Mouse (Mus musculus) lung, postnatal 25 days (tissue): ENCODE results near the gene Zdhhc16.

ENCODE experiments used
- DNase-seq: peaks from one replicate; pipeline ENCODE4 v3.0.0; 2022; ENCODE audit warnings: low spot score

Zdhhc16 gene

DNA sequence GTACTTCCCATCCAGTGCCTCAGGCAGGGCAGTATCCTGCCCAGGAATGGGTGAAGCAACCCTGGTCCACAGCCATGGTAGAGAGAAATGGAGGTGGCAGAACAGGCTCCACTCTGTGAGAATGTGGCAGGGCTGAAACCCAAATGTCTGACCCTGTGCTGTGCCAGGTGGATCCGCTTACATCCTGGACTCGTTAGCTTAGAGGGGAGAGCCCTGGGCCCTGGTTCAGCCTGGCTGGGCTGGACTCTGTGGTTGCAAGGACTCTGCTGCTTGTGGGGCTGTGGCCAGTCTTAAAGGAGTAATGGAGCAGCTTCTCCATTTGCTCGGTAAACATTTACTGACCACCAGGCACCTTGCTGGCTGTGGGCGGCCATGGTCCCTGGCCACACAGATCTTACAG lies 53.9 kb downstream of the Zdhhc16 start:
- DNase-seq, result no peak

GRCm38 (mm10) chr19:41989810-41990209 lies 56.5 kb downstream of the Zdhhc16 start:
- DNase-seq, result peak; percentile 31

DNA sequence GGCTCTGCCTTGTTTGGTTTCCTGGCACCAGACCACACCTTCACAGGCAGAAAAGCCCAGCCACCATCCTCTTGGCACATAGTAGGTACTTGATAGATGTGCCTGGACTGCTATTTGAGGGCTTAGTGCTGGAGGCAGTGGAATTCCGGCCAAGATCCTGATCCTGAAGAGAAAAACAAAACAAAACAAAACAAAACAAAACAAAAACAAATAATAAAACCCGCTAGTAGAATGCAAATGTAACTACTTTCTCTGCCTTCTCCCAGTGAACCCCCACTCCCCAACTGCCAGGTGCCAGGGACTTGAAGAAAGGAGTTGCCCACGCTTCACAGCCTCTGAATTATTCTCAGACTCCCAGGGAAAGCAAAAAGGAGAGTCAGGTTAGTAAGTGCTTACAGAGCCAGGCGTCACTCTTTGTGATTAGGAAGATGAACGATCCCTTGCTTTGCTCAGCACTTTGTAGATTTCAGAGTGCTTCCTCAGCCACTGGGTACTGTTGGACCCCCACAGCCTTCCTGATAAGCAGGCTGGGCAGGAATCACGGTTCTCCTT lies 58.7 kb downstream of the Zdhhc16 start:
- DNase-seq, result no peak

GRCm38 (mm10) chr19:41992971-41993370 lies 59.7 kb downstream of the Zdhhc16 start:
- no peak for DNase-seq

GRCm38 (mm10) chr19:41993484-41993883 lies 60.2 kb downstream of the Zdhhc16 start:
- DNase-seq, result peak; percentile 46
